Mouse (Mus musculus) right cerebral cortex, postnatal 25 days (tissue): ENCODE data around the gene Ube2r2.

Experiments used
- DNase-seq: peaks from one replicate; pipeline ENCODE4 v3.0.0; 2022

Ube2r2 gene

GRCm38 (mm10) chr4:41189809-41190208 lies 54.3 kb downstream of the Ube2r2 start:
- DNase-seq: peak; percentile 45

- no peak for DNase-seq
Observed at GRCm38 (mm10) chr4:41192544-41193512, 57.3 kb downstream of the Ube2r2 start.

- DNase-seq: no peak
Observed at GRCm38 (mm10) chr4:41195328-41195727, 59.8 kb downstream of the Ube2r2 start.

- no peak for DNase-seq
Observed at GRCm38 (mm10) chr4:41196861-41197610, 61.5 kb downstream of the Ube2r2 start.

- no peak for DNase-seq
Observed at GRCm38 (mm10) chr4:41202135-41202534, 66.6 kb downstream of the Ube2r2 start.

- DNase-seq: no peak
Observed at GRCm38 (mm10) chr4:41205751-41206150, 70.2 kb downstream of the Ube2r2 start.

GRCm38 (mm10) chr4:41208050-41208449 lies 72.5 kb downstream of the Ube2r2 start:
- no peak for DNase-seq

GRCm38 (mm10) chr4:41225412-41225811 lies 89.9 kb downstream of the Ube2r2 start:
- DNase-seq: no peak

GRCm38 (mm10) chr4:41226351-41226750 lies 90.8 kb downstream of the Ube2r2 start:
- peak; percentile 26 for DNase-seq

- DNase-seq: no peak
Observed at GRCm38 (mm10) chr4:41235621-41236020, 100.1 kb downstream of the Ube2r2 start.

- DNase-seq: no peak
Observed at GRCm38 (mm10) chr4:41240916-41241315, 105.4 kb downstream of the Ube2r2 start.
